In genomic region chr1:105662820-105663170, GRCm38 (mm10) we compare ENCODE assay signal across 8 mouse cellular contexts. TPM values are rescaled to one million over a fixed set of nuclear protein-coding genes. Genes with fewer than 3 reads are reported as not detected.
DNase-seq lines count a peak whose midpoint lies in the region; ATAC-seq and TF ChIP-seq lines count a peak whose summit lies in the region.

No protein-coding gene starts in this region.

- no peak for ATAC-seq in lung, embryonic 15.5 days (ENCODE audit: borderline replicate concordance, extremely low read depth, low FRiP score, low TSS enrichment)
- no peak for ATAC-seq in embryonic facial prominence, embryonic 15.5 days (ENCODE audit: insufficient number of reproducible peaks, low FRiP score, low TSS enrichment, low read depth)
- ATAC-seq in cerebellum, adult (ENCODE audit: insufficient number of reproducible peaks, low FRiP score, low TSS enrichment), result no peak

- H3K9ac ChIP-seq in lung, embryonic 15.5 days, result peak overlapping the region; percentile 62
- peak overlapping the region; percentile 77 for H3K9ac ChIP-seq in embryonic facial prominence, embryonic 15.5 days

- H3K36me3 ChIP-seq in lung, embryonic 15.5 days, result no peaks in the 10 kb centered on the region
- H3K36me3 ChIP-seq in embryonic facial prominence, embryonic 15.5 days, result no peaks in the 10 kb centered on the region
- 0 out of 2 replicates have a peak, but pooled peaks cover 3% of the 10 kb centered on the region for H3K36me3 ChIP-seq in limb, embryonic 10.5 days

- H3K4me3 ChIP-seq in lung, embryonic 15.5 days, result peak overlapping the region; percentile 98
- H3K4me3 ChIP-seq in embryonic facial prominence, embryonic 15.5 days (replicated peaks), result peak overlapping the region; percentile 75
- peak overlapping the region; percentile 98 for H3K4me3 ChIP-seq in limb, embryonic 10.5 days
- peak overlapping the region; percentile 98 for H3K4me3 ChIP-seq in olfactory bulb, adult 2 months (ENCODE audit: insufficient read depth, low read depth, low read length)

- peak overlapping the region; percentile 64 for H3K27ac ChIP-seq in lung, embryonic 15.5 days
- peak overlapping the region; percentile 83; the same call in 1 of the 2 replicates for H3K27ac ChIP-seq in embryonic facial prominence, embryonic 15.5 days (replicated peaks)
- H3K27ac ChIP-seq in limb, embryonic 10.5 days, result peak overlapping the region; percentile 79; the same call in 1 of the 2 replicates
- no peak overlapping the region for H3K27ac ChIP-seq in olfactory bulb, adult 2 months (ENCODE audit: insufficient read depth, low read depth, low read length)

- peak overlapping the region; percentile 59 for H3K4me2 ChIP-seq in lung, embryonic 15.5 days
- H3K4me2 ChIP-seq in embryonic facial prominence, embryonic 15.5 days (replicated peaks), result peak overlapping the region; percentile 78

- TF ChIP-seq CTCF in olfactory bulb, adult 2 months (IDR thresholded peaks at IDR 0.05; ENCODE audit: insufficient read depth, low read depth, low read length), result no peak

- H3K4me1 ChIP-seq in lung, embryonic 15.5 days, result peaks cover 6% of the 10 kb centered on the region; the same call in 1 of the 2 replicates
- peaks cover 13% of the 10 kb centered on the region for H3K4me1 ChIP-seq in embryonic facial prominence, embryonic 15.5 days
- H3K4me1 ChIP-seq in limb, embryonic 10.5 days, result peaks cover 22% of the 10 kb centered on the region
- H3K4me1 ChIP-seq in olfactory bulb, adult 2 months (ENCODE audit: control insufficient read depth, insufficient read depth, low read length), result peaks cover 5% of the 10 kb centered on the region

- WGBS in lung, embryonic 15.5 days, result 6% methylated on average over 6 of the region's 6 CpGs
- WGBS in embryonic facial prominence, embryonic 15.5 days, result 6% methylated on average over 6 of the region's 6 CpGs
- WGBS in limb, embryonic 10.5 days, result 10% methylated on average over 6 of the region's 6 CpGs
- 8% methylated on average over 6 of the region's 6 CpGs for WGBS in olfactory bulb, adult 2 months

- no peak for DNase-seq in lung, postnatal 4 days
- no peak for DNase-seq in limb, embryonic 10.5 days (ENCODE audit: low spot score)
- DNase-seq in adrenal gland, postnatal 36 days, result no peak
- DNase-seq in yolk sac, embryonic 10.5 days (ENCODE audit: low spot score), result no peak

- no peaks in the 10 kb centered on the region for H3K9me3 ChIP-seq in lung, embryonic 15.5 days
- no peaks in the 10 kb centered on the region for H3K9me3 ChIP-seq in embryonic facial prominence, embryonic 15.5 days (replicated peaks)
- no peaks in the 10 kb centered on the region for H3K9me3 ChIP-seq in limb, embryonic 10.5 days (replicated peaks)

- no peaks in the 10 kb centered on the region for H3K27me3 ChIP-seq in lung, embryonic 15.5 days
- H3K27me3 ChIP-seq in embryonic facial prominence, embryonic 15.5 days, result no peaks in the 10 kb centered on the region
- H3K27me3 ChIP-seq in limb, embryonic 10.5 days (ENCODE audit: low read depth, poor library complexity, severe bottlenecking), result no peaks in the 10 kb centered on the region

- TF ChIP-seq POLR2A in olfactory bulb, adult 2 months (IDR thresholded peaks at IDR 0.05; ENCODE audit: insufficient read depth, low read depth, low read length), result no peak

RNA-seq across cellular contexts. Expression of gene Pign, which starts 0.7 kb away (rescaled TPM):
- 14.7 and 16.4 TPM in 2 replicates for polyA plus RNA-seq in lung, embryonic 15.5 days (2015; fragmentation: Nextera tagmentation; extraction: Ambion mirVana)
- polyA plus RNA-seq in embryonic facial prominence, embryonic 15.5 days (2015; fragmentation: Nextera tagmentation; extraction: Ambion mirVana), result 10.7 and 14.0 TPM in 2 replicates
- polyA plus RNA-seq in limb, embryonic 10.5 days (2016; fragmentation: Nextera tagmentation; extraction: Ambion mirVana), result 9.0 and 12.5 TPM in 2 replicates
- not detected in 2 replicates for polyA plus RNA-seq in olfactory bulb, adult 2 months (2012; ENCODE audit: insufficient read depth, insufficient read length, low replicate concordance, missing spikeins)
- total RNA-seq in adrenal gland, postnatal 36 days (2021), result 10 to 100 TPM; 38.8 to 43.8 TPM

RNA-seq across cellular contexts. Expression of gene Relch, which starts 0.9 kb away (rescaled TPM):
- polyA plus RNA-seq in lung, embryonic 15.5 days (2015; fragmentation: Nextera tagmentation; extraction: Ambion mirVana), result 24.0 and 25.3 TPM in 2 replicates
- 27.0 and 27.2 TPM in 2 replicates for polyA plus RNA-seq in embryonic facial prominence, embryonic 15.5 days (2015; fragmentation: Nextera tagmentation; extraction: Ambion mirVana)
- polyA plus RNA-seq in limb, embryonic 10.5 days (2016; fragmentation: Nextera tagmentation; extraction: Ambion mirVana), result 18.1 and 22.4 TPM in 2 replicates
- 163 TPM in 1 of 2 replicates, not detected in the other for polyA plus RNA-seq in olfactory bulb, adult 2 months (2012; ENCODE audit: insufficient read depth, insufficient read length, low replicate concordance, missing spikeins)
- total RNA-seq in adrenal gland, postnatal 36 days (2021), result 10 to 100 TPM; 34.8 to 40.7 TPM
